Mouse (Mus musculus) hindlimb bud, embryonic 11.5 days (tissue): ENCODE data around the gene Gpr141.
"Not testable (repeated sequence)": the region's sequence is repeated elsewhere in the genome, so short reads cannot be mapped to it uniquely, and the experiment has no call there.

Experiments
- DNase-seq: peaks from one replicate; pipeline ENCODE4 v3.0.0-alpha.2; 2012; ENCODE audit warnings: low read depth, low spot score; ENCODE audit errors: extremely low spot score

The Gpr141 gene

DNA sequence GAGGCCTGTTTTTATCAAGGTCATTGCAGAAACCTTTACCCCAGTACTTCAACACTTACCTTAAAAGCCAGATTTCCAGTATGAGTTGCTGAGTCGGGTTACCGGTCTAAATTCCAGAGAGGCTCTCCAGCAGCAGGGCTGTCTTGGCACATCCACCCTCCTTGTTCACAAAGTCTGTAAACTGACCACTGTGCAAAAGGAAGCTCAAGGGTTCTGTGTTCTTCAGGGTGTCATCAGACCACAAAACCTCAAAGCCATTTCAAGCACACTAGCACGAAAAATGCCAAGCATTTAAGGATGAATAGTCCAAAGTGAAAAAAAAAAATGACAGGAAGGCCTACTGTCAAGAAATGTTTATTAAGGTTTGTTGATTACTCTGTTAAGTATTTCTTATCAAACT is at the start of gene Gpr141:
Gene Gpr141 (minus strand): TSS at position 187 of the 400 bp plus-strand sequence.
- no peak for DNase-seq

DNA sequence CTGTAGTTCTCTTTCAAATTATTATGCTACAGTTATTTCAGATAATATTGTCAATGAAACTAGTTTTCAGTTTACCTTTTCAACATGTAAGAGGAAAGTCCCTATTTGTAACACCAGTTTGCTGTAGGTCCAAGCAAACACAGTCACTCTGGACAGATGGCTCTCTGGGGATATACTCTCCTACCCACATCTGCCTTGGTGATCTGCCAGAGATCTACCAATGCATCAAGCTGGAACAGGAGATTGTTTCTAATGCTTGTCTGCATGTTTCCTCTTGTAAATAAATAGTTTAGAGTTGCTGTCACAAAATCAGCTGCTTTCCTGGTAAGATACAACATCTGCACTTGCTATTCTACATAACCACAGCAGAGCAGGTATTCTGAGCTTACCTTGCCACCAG is 40.2 kb upstream of the Gpr141 start:
- no peak for DNase-seq

DNA sequence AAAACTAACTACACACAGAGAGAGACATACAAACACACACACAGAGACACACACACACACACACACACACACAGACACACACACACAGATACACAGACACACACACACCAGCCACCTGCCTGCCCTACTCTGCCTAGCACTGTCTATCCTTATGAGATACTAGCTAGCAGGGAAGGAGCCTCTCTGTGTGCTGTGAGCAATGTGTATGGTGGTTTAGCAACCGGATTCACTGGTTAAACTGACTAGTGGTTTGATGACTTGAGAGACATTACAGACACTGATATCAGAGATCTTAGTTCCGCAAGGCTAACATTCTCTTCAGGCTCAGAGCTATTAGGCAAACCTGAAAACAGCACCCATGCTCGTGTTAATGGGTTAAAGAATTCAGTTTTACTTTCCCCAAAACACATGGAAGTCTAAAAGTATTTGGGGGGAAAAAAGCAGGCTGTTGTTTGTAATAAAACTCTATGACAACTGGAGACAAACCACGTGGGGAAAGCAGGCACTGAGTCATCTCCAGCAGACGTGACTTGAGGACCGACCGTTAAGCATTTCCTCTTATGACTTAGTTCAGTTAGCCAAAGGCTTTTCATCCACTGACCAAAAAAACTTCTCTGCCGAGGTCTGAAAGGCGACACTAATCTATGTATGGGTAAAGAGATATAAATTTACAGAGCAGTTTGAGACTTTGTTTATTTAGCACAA is 30.7 kb upstream of the Gpr141 start:
- no peak for DNase-seq

DNA sequence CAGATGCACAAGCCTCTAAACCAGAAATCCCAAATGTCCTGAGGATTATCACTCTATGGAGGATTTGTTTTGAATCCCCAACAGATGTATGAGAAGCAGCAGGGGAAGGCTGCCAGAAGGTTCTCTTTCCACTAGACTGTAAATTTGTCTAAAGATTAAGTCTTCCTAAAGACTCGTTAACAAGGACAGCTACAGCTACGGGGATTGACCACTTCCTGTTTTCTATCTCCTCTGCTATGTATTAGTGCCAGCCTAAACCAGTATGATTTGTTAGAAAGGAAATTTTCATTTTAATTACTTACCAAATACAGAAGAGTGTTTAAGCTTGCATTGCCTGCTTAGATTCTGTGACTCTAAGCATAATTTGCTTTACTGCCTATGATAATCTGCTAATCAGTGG is 30.0 kb upstream of the Gpr141 start:
- no peak for DNase-seq

DNA sequence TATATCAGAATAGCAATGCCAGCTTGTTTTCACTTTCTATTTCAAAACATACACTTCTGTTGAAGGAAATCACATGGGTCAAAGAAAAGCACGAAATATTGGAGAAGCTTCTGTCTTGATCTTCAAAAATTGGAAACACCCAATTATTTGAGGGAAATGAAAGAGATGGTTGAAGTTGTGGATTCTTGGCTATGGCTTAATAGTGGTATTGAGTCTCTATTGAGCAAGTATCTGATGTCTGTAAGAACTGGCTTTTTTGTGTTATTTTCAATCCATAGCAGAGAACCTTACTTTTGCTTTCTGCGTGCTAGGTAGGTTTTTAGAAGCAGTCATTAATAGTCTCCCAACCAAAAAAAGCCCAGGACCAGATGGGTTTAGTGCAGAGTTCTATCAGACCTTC is 19.4 kb upstream of the Gpr141 start:
- no peak for DNase-seq

DNA sequence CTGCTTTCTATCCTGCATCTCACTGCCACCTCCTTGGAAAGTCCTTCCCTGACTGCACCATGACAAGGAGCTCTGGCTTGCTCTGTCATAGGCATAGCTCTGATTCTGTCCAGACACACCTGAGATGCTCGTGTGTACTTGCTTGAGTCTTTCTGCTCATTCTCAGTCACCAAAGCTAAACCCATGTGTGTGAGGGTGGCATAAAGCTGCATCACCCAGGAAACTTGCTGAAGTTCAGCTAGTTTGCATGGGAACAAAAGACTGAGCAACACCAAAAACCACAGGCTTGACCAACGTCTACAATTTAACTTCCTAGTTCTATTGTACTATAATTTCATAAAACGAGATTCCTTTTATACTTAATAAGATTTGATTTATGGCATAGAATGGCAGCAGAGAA is 18.6 kb upstream of the Gpr141 start:
- no peak for DNase-seq

DNA sequence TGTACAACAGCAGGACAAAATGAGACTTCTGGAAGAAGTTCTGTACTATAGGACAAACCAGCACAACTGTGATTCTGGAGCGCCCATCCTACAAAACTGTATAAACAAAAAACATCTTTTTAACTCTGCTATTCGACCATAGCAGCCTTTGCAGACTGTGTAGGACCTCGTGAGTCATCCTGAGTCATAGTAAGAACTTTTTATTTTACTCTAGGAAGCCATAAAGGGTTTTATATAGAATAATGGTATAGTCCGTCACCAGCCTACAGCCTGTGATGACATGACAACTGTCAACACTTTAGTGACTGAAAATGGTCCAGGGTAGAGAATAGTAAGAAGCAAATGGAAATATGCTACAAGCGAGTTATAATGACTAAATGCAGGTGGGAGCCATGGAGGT is 17.6 kb upstream of the Gpr141 start:
- DNase-seq = no peak

DNA sequence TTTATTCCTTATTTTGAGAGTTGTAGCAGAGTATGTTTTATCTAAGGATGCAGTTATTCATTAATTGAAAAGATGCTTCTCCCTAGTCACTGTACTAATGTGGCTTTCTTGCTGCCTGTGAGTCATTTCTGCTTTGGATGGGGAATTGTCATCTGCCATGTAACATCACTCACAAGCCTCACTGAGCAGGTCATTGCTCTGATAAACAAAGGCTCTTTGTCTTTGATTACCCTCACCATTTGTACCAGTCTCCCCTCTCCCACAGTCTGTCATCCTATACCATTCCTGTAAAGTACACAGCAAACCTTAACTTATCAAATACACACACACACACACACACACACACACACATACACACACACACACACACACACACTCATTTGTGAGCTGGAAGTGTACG is 16.1 kb upstream of the Gpr141 start:
- DNase-seq = no peak

DNA sequence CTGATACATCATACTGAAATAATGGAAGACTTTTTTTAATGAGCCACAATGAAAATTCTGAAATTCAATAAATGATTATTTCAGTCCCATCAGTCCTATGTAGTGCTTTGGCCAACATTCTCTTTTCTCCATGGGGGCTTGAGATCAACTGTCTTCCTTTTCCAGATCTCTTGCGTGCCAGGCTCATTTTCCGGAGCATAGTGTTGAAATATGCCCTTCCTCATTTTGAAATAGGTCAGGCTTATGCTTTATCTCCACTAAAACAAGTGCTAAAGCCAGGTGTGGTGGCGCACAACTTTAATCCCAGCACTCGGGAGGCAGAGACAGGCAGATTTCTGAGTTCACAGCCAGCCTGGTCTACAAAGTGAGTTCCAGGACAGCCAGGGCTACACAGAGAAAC is 6.5 kb upstream of the Gpr141 start:
- DNase-seq = no peak

DNA sequence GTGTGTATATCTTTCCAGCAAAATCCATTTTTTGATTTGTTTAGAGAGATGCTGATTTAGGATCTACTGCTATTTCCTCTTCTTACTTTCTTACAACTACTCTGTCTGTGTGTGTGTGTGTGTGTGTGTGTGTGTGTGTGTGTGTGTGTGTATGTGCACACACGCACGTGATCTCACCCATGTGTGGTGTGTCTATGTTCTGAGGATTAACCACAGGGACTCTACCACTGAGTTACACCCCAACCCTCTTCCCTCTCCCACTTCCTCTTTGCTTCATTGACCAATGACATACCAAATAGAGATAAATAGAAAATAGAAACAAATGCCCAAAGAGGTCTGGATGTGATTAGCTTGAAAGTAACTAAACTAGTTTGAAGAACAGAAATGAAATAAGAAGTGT is 4.0 kb upstream of the Gpr141 start:
- no peak for DNase-seq

DNA sequence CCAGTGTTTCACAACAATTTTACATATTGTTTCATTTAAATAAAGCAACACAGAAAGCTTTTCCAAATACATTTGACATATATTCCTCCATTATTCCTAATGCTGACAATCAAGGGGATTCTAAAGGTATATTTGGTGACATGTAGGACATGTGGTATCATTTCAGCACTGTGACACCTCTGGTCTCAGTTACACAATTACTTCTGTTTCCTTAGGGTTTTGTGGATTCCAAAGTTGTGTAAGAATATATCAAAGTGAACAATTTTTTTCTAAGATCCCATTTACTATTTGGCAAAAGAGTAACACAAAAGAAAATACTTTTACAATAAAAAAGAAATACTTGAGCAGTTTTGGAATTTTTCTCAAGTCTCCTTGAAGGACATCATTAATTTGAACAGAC is 2.4 kb downstream of the Gpr141 start:
- no peak for DNase-seq

DNA sequence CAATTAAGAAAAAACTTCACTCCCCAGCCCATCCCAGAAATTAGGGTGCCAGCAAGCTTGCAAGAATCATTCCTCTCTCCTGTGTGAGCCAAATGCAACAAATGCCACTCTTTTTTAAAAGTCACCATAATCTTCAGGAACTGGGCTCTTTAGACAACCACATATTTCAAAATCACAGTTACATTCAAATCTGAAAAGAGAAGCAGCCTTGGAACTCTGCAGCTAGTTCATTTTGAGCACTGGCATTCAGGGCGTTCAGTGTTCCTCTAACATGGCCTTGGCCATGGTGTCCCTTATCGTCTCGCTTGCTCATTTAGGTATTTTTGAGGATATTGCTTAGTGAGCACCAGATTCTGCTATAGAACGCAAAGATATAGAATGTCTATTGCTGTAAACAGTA is 4.1 kb downstream of the Gpr141 start:
- DNase-seq = no peak

DNA sequence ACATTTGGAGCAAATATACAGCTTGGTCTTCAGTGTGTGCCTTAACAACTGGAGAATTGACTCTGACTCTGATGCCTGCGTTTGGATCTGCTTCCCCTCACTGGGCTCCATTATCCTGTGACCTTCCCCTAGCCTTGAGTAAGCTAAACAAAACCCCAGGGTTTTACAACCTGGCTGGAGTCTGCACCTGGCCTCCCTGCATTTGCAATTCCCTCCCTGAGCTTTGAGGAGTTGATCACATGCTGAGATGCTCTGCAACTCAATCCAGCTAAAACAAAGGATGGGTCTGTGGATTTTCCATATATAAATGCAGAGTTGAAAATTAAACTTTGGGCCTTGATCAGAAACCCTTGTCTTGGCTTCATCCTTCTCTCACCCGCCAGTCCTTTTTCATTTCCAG is 4.8 kb downstream of the Gpr141 start:
- DNase-seq = no peak

DNA sequence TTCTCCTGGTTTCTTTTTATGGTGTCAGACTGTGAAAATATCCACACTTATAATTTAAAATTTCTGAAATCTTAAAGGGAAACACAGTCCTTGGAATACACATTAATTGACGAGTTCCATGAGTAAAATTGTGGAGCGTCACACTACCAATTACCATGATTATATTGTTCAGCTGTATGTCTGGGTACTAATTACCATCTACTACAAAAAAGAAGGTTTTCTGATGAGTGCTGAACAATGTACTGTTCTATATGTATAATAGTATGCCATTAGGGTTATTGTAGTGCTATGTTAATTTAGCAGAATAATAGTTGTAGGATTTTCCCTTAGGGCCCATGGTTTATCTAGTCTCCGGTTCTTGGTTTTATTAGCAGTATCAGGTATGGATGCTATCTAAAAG is 29.1 kb downstream of the Gpr141 start:
- no peak for DNase-seq

DNA sequence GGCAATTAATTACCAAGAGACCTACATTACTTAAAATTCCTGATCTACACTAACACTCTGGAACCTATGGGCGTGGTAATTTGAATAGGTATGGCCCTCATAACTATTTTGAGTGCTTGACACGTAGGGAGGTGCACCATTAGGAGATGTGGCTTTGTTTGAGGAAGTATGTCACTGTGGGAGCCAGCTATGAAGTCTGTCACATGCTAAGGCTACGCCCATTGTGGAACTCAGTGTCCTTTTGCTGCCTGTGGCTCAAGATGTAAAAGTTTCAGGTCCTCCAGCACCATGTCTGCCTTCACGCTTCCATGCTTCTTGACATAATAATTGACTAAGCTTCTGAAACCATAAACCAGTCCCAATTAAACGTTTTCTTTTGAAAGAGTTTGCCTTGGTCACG is 29.6 kb downstream of the Gpr141 start:
- no peak for DNase-seq

DNA sequence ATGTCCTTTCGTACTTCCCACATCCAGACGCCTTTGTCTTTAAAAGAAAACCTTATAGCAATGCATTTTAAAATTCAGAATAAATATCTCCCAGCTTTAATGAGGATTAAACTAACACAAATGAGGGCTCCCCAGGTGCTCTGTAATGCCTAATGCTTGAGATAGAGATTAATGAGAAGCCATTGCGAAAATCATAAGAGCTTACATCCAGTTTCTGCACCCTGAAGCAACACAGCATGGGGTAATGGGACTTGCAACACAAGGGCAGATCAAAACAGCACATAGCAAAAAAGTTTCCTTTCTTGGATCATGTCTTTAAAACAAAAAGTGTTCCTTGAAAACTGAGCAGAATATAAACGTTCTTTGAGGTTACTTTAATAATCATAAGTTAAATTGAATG is 30.3 kb downstream of the Gpr141 start:
- DNase-seq = no peak

DNA sequence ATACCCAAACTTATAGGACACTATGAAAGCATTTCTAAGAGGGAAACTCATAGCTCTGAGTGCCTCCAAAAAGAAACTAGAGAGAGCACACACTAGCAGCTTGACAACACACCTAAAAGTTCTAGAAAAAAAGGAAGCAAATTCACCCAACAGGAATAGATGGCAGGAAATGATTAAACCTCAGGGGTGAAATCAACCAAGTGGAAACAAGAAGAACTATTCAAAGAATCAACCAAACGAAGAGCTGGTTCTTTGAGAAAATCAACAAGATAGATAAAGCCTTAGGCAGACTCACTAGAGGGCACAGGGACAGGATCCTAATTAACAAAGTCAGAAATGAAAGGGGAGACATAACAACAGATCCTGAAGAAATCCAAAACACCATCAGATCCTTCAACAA is 36.1 kb downstream of the Gpr141 start:
- not testable (repeated sequence) for DNase-seq

DNA sequence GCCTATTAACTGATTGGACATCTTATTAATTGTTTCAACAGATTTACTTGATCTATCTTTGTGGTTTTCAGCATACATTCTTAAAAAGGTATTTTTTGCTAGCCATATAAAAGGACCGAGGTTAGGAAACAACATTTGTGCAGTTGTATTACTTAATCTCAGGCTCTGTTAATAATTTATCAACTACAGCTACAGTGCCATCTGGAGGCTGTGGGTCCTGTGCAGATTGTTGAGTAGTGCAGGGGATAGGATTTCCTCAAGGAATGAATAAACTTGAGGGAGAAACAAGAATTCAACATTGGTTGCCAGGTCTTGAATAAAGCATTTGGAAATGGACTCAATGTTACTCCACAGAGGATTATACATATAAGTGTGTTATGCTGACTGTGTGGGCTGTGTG is 53.9 kb downstream of the Gpr141 start:
- no peak for DNase-seq

DNA sequence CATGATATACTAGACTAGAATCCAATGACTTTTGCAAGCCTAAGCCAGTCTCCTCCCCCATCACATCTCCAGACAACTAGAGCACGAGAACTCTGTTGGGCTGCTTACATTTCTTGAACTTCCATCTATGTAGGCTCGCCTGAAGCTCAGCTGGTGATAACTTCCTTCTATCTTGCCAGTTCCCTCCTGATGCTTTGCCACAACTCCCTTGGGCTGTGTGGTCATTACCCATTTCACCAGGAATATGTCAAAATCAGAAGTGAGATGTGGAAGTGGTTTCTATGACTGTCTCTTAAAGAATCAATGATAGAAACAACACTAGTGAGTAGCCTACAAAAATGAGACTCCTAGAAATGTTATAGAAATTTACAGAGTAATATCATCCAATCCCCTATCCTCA is 56.9 kb downstream of the Gpr141 start:
- DNase-seq = no peak

DNA sequence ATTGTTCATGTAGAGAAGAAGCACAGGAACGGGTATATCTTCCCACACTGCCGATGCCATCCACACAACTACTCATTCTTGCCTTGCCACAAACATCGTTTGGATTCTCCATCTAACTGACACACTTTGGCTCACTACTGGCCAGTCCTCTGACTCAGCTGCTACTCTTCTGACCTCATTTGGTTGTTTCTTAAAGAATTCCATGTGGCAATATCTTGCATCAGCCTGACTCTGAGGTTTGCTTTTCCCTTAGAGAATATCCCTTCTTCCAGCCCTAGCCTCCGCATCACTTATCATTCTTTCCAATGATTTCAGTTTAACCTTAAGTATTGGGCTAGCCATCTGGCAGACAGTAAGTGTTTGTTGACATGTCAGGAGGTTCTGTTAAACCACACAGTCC is 59.8 kb downstream of the Gpr141 start:
- no peak for DNase-seq

DNA sequence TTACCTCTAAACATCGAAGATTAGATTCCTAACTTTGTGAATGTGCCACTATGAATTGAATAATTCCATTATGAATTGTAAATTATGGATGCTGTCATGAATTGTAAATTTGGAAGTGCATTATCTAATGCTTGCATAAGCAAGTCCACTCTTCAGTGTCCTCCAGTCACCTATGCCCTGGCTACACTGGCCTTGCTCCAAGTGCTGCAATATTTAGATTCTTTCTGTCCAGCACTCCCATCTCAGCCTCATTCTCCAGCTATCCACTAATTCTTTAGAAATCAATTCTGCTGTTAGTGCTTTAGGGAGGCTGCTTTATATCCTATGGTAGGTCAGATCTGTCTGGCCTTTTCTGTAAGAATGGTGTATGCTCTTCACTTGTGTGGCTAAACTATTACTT is 60.8 kb downstream of the Gpr141 start:
- no peak for DNase-seq

DNA sequence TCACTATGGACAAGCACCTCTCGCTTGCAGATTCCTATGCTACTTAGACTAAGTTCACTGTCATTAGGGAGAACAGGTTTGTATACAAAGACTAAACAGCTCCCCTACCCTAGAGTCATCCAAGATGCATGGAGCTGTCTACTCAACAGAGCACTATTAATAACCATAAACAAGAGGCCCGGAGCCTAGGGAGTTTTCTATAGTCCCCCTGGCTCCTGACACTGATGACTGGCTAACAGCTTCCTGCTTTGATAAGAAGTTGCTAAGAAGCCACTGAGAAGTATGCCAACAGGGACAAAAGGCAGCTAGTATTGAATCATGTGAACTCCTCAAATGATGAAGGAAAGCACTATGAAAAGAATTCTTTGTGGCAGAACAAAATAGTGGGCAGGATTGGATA is 78.3 kb downstream of the Gpr141 start:
- no peak for DNase-seq

DNA sequence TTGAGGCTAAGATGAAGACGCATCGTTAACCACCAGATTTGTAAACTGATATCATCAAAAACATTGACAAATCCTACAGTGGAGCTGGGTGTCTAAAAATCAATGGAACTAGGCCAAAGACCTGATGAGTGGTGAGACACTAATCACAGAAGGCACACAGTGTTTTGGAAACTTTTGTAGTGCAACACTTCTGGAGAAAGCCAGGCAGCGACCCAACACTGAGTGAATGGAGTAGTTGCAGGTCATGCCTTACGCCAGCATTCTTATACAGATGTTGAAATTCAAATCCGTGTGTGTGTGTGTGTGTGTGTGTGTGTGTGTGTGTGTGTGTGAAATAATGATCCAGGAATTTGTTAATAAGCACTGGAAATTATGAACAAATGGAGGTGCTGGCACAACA is 79.5 kb downstream of the Gpr141 start:
- DNase-seq = no peak

DNA sequence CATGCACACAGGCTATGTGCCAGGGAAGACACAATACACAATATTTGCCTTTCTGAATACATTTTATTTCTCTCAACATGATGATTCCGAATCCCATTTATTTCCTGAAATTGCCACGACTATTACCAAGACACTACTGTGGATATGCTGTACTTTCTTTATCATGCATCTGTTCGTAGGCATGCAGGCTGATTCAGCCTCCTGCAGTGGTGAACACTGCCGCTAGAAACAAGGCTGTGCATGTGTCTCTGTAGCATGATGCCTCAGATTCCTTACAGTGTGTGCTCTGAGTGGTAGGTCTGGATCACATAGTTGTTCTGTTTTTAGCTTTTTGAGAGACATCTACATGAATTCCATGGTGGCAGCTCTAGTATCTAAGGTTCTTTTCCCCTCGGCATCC is 89.5 kb downstream of the Gpr141 start:
- no peak for DNase-seq
